In genomic region chr5:44676145-44676754, GRCm38 (mm10) we compare ENCODE assay signal across 26 mouse cellular contexts.
A peak's percentile ranks its signal among the peaks of the same experiment; 100 is the strongest.
DNase-seq lines count a peak whose midpoint lies in the region; ATAC-seq and TF ChIP-seq lines count a peak whose summit lies in the region.
"Had no signal": no experiment of that assay in that cellular context is flagged by ENCODE, and none has a peak within 500 bp of the region (broad histone marks: within the 10 kb centered on the region; RNA-seq: fewer than 3 reads in every experiment).

No protein-coding gene starts in this region.

- no peaks in the 10 kb centered on the region for H3K36me3 ChIP-seq in forebrain, embryonic 11.5 days (ENCODE audit: control insufficient read depth, insufficient read depth, low read length)
- no peaks in the 10 kb centered on the region for H3K36me3 ChIP-seq in forebrain, embryonic 10.5 days (replicated peaks)
- no peaks in the 10 kb centered on the region for H3K36me3 ChIP-seq in hindbrain, postnatal 0 days (ENCODE audit: insufficient read depth, low read length)
- H3K36me3 ChIP-seq in hindbrain, embryonic 10.5 days, result no peaks in the 10 kb centered on the region
- no peaks in the 10 kb centered on the region for H3K36me3 ChIP-seq in forebrain, embryonic 13.5 days (ENCODE audit: poor library complexity, severe bottlenecking)
- no peaks in the 10 kb centered on the region for H3K36me3 ChIP-seq in midbrain, embryonic 14.5 days (ENCODE audit: control insufficient read depth, insufficient read depth, low read length)
- H3K36me3 ChIP-seq in kidney, adult 2 months (ENCODE audit: control insufficient read depth, insufficient read depth, low read length), result no peaks in the 10 kb centered on the region
- H3K36me3 ChIP-seq: limb, embryonic 12.5 days; liver, embryonic 15.5 days; lung, embryonic 15.5 days; stomach, embryonic 15.5 days had no signal

- H3K9me3 ChIP-seq in forebrain, embryonic 11.5 days (ENCODE audit: control insufficient read depth, low read length), result no peaks in the 10 kb centered on the region
- H3K9me3 ChIP-seq in forebrain, embryonic 10.5 days, result no peaks in the 10 kb centered on the region
- H3K9me3 ChIP-seq in hindbrain, postnatal 0 days (ENCODE audit: low read length), result no peaks in the 10 kb centered on the region
- H3K9me3 ChIP-seq in hindbrain, embryonic 10.5 days, result no peaks in the 10 kb centered on the region
- H3K9me3 ChIP-seq in forebrain, embryonic 13.5 days (replicated peaks), result no peaks in the 10 kb centered on the region
- H3K9me3 ChIP-seq in midbrain, embryonic 14.5 days (ENCODE audit: control insufficient read depth, low read length), result no peaks in the 10 kb centered on the region
- H3K9me3 ChIP-seq: limb, embryonic 12.5 days; liver, embryonic 15.5 days; lung, embryonic 15.5 days; stomach, embryonic 15.5 days had no signal

- no peak overlapping the region for H3K9ac ChIP-seq in forebrain, embryonic 11.5 days (ENCODE audit: low read length)
- H3K9ac ChIP-seq in hindbrain, postnatal 0 days (replicated peaks; ENCODE audit: low read length), result no peak overlapping the region
- no peak overlapping the region for H3K9ac ChIP-seq in forebrain, embryonic 13.5 days
- H3K9ac ChIP-seq in midbrain, embryonic 14.5 days (replicated peaks; ENCODE audit: low read length), result no peak overlapping the region
- H3K9ac ChIP-seq: limb, embryonic 12.5 days; liver, embryonic 15.5 days; lung, embryonic 15.5 days; stomach, embryonic 15.5 days had no signal

- no peak overlapping the region for H3K4me3 ChIP-seq in forebrain, embryonic 11.5 days (ENCODE audit: low read depth, low read length)
- no peak overlapping the region for H3K4me3 ChIP-seq in forebrain, embryonic 10.5 days
- H3K4me3 ChIP-seq in hindbrain, postnatal 0 days (ENCODE audit: low read length), result no peak overlapping the region
- no peak overlapping the region for H3K4me3 ChIP-seq in hindbrain, embryonic 10.5 days
- H3K4me3 ChIP-seq in forebrain, embryonic 13.5 days, result no peak overlapping the region
- H3K4me3 ChIP-seq in midbrain, embryonic 14.5 days (replicated peaks; ENCODE audit: low read depth, low read length), result no peak overlapping the region
- no peak overlapping the region for H3K4me3 ChIP-seq in kidney, adult 2 months (ENCODE audit: insufficient read depth, low read depth, low read length)
- H3K4me3 ChIP-seq: gastrocnemius, adult 2 months; heart, adult 2 months; limb, embryonic 12.5 days; liver, embryonic 15.5 days; lung, embryonic 15.5 days; stomach, embryonic 15.5 days had no signal

- no peak for DNase-seq in forebrain, embryonic 11.5 days (ENCODE audit: low spot score)
- DNase-seq in forebrain, embryonic 10.5 days (ENCODE audit: extremely low spot score, low spot score), result no peak
- no peak for DNase-seq in hindbrain, postnatal 0 days (ENCODE audit: low spot score)
- DNase-seq in hindbrain, embryonic 10.5 days (ENCODE audit: low spot score), result no peak
- DNase-seq in midbrain, embryonic 14.5 days, result peak; percentile 72
- DNase-seq in kidney, adult 2 months, result no peak
- DNase-seq in adrenal gland, adult (ENCODE audit: inconsistent age in 2 of 2, low spot score in 1 of 2), result no peak
- DNase-seq: adrenal gland, postnatal 10 days; cerebellum, adult 11 months; cerebellum, adult 9-10 months; cerebellum, postnatal 36 days; gastrocnemius, adult 2 months; gastrocnemius, postnatal 36 days; heart, adult 2 months; heart, postnatal 14 days; kidney, postnatal 14 days; right cerebral cortex, postnatal 25 days; thymus, postnatal 25 days had no signal

- H3K27me3 ChIP-seq in forebrain, embryonic 11.5 days (ENCODE audit: control insufficient read depth, insufficient read depth, low read length), result no peaks in the 10 kb centered on the region
- no peaks in the 10 kb centered on the region for H3K27me3 ChIP-seq in forebrain, embryonic 10.5 days (ENCODE audit: poor library complexity, severe bottlenecking)
- H3K27me3 ChIP-seq in hindbrain, postnatal 0 days (ENCODE audit: insufficient read depth, low read length), result no peaks in the 10 kb centered on the region
- no peaks in the 10 kb centered on the region for H3K27me3 ChIP-seq in hindbrain, embryonic 10.5 days (ENCODE audit: insufficient read depth, poor library complexity, severe bottlenecking)
- no peaks in the 10 kb centered on the region for H3K27me3 ChIP-seq in forebrain, embryonic 13.5 days
- H3K27me3 ChIP-seq in midbrain, embryonic 14.5 days (ENCODE audit: control insufficient read depth, insufficient read depth, low read length), result no peaks in the 10 kb centered on the region
- no peaks in the 10 kb centered on the region for H3K27me3 ChIP-seq in kidney, adult 2 months (replicated peaks; ENCODE audit: control insufficient read depth, insufficient read depth, low read length)
- H3K27me3 ChIP-seq: CH12.LX; limb, embryonic 12.5 days; liver, embryonic 15.5 days; lung, embryonic 15.5 days; stomach, embryonic 15.5 days had no signal

- no peak overlapping the region for H3K27ac ChIP-seq in forebrain, embryonic 11.5 days (ENCODE audit: low read depth, low read length)
- H3K27ac ChIP-seq in forebrain, embryonic 10.5 days, result no peak overlapping the region
- H3K27ac ChIP-seq in hindbrain, postnatal 0 days, result no peak overlapping the region
- no peak overlapping the region for H3K27ac ChIP-seq in hindbrain, embryonic 10.5 days
- H3K27ac ChIP-seq in forebrain, embryonic 13.5 days, result no peak overlapping the region
- peak overlapping the region; percentile 43; the same call in 1 of the 2 replicates for H3K27ac ChIP-seq in midbrain, embryonic 14.5 days (replicated peaks; ENCODE audit: low read depth, low read length)
- H3K27ac ChIP-seq in kidney, adult 2 months (ENCODE audit: insufficient read depth, low read depth, low read length), result no peak overlapping the region
- H3K27ac ChIP-seq: gastrocnemius, adult 2 months; heart, adult 2 months; limb, embryonic 12.5 days; liver, embryonic 15.5 days; lung, embryonic 15.5 days; stomach, embryonic 15.5 days had no signal

- ATAC-seq in forebrain, embryonic 11.5 days (replicated peaks; ENCODE audit: low FRiP score), result peak; percentile 78
- ATAC-seq in hindbrain, postnatal 0 days, result 0 out of 2 replicates have a peak, but pooled peaks have one; percentile 53
- peak; percentile 64 for ATAC-seq in forebrain, embryonic 13.5 days
- ATAC-seq in midbrain, embryonic 14.5 days (ENCODE audit: low FRiP score, low TSS enrichment), result peak; percentile 34; the same call in 1 of the 2 replicates
- ATAC-seq: activated CD4-positive, CD25-positive, alpha-beta regulatory T cell, adult 4 months; intestine, postnatal 0 days had no signal

- TF ChIP-seq POLR2A in kidney, adult 2 months (IDR thresholded peaks at IDR 0.05; ENCODE audit: low read depth, low read length), result no peak

- H3K4me1 ChIP-seq in forebrain, embryonic 11.5 days (replicated peaks; ENCODE audit: control insufficient read depth, insufficient read depth, low read length), result peaks cover 3% of the 10 kb centered on the region; the same call in 1 of the 2 replicates
- peaks cover 29% of the 10 kb centered on the region for H3K4me1 ChIP-seq in forebrain, embryonic 10.5 days
- 0 out of 2 replicates have a peak, but pooled peaks cover 2% of the 10 kb centered on the region for H3K4me1 ChIP-seq in hindbrain, postnatal 0 days (ENCODE audit: insufficient read depth, low read length)
- H3K4me1 ChIP-seq in hindbrain, embryonic 10.5 days (replicated peaks), result peaks cover 8% of the 10 kb centered on the region; the same call in 1 of the 2 replicates
- H3K4me1 ChIP-seq in forebrain, embryonic 13.5 days, result peaks cover 18% of the 10 kb centered on the region
- H3K4me1 ChIP-seq in midbrain, embryonic 14.5 days (ENCODE audit: control insufficient read depth, insufficient read depth, low read length), result peaks cover 11% of the 10 kb centered on the region; the same call in 1 of the 2 replicates
- no peaks in the 10 kb centered on the region for H3K4me1 ChIP-seq in kidney, adult 2 months (ENCODE audit: control insufficient read depth, insufficient read depth, low read length)
- H3K4me1 ChIP-seq: limb, embryonic 12.5 days; liver, embryonic 15.5 days; stomach, embryonic 15.5 days had no signal

- 58% methylated on average over 5 of the region's 5 CpGs for WGBS in forebrain, embryonic 11.5 days
- whole genome bisulfite sequencing in forebrain, embryonic 10.5 days, result 78% methylated on average over 5 of the region's 5 CpGs
- 53% methylated on average over 5 of the region's 5 CpGs for WGBS in hindbrain, postnatal 0 days
- WGBS in hindbrain, embryonic 10.5 days, result 89% methylated on average over 5 of the region's 5 CpGs
- WGBS in forebrain, embryonic 13.5 days, result 37% methylated on average over 5 of the region's 5 CpGs
- 53% methylated on average over 5 of the region's 5 CpGs for WGBS in midbrain, embryonic 14.5 days
- 88% methylated on average over 5 of the region's 5 CpGs for WGBS in kidney, adult 2 months

- TF ChIP-seq CTCF in hindbrain, postnatal 0 days (IDR thresholded peaks at IDR 0.05; ENCODE audit: low read depth), result no peak
- TF ChIP-seq CTCF in kidney, adult 2 months (conservative IDR thresholded peaks at IDR 0.05; ENCODE audit: insufficient read depth, insufficient read length, low read depth, low read length), result no peak

- no peak overlapping the region for H3K4me2 ChIP-seq in forebrain, embryonic 11.5 days (ENCODE audit: low read depth, low read length, severe bottlenecking)
- H3K4me2 ChIP-seq in hindbrain, postnatal 0 days (ENCODE audit: low read depth, low read length), result no peak overlapping the region
- H3K4me2 ChIP-seq in forebrain, embryonic 13.5 days, result 0 out of 2 replicates have a peak overlapping the region, but pooled peaks have one; percentile 27
- no peak overlapping the region for H3K4me2 ChIP-seq in midbrain, embryonic 14.5 days (ENCODE audit: low read length)
- H3K4me2 ChIP-seq: limb, embryonic 12.5 days; liver, embryonic 15.5 days; lung, embryonic 15.5 days; stomach, embryonic 15.5 days had no signal
